Mouse (Mus musculus) hindbrain, embryonic 14.5 days (tissue): ENCODE data around the gene Espnl. TPM values are rescaled to one million over a fixed set of nuclear protein-coding genes. Genes with fewer than 3 reads are reported as not detected.

Source experiments
- ATAC-seq: fragments of 200-750 bp; cut with Nextera tagmentation; 2 replicates; pipeline ENCODE4 v1.8.0; 2017; ENCODE audit warnings: moderate number of reproducible peaks, mild to moderate bottlenecking, moderate TSS enrichment, moderate library complexity; ENCODE audit not compliant: low FRiP score
- DNase-seq: peaks from one replicate; pipeline ENCODE4 v3.0.0-alpha.2; 2015; ENCODE audit warnings: low spot score
- H3K27ac ChIP-seq: fragments of 300-500 bp; sonication (generic); 2 replicates; pipeline ENCODE4 v1.5.1; 2014; ENCODE audit warnings: mild to moderate bottlenecking, moderate library complexity
- H3K27me3 ChIP-seq: fragments of 300-500 bp; sonication (generic); 2 replicates; pipeline ENCODE4 v1.6.1; 2014; ENCODE audit warnings: mild to moderate bottlenecking, low read length, mixed read lengths; ENCODE audit not compliant: control insufficient read depth, insufficient read depth
- H3K36me3 ChIP-seq: fragments of 300-500 bp; sonication (generic); replicated peaks from 2 replicates; pipeline ENCODE4 v1.6.1; 2014; ENCODE audit not compliant: control insufficient read depth, insufficient read depth
- H3K4me1 ChIP-seq: fragments of 300-500 bp; sonication (generic); replicated peaks from 2 replicates; pipeline ENCODE4 v1.6.1; 2014; ENCODE audit warnings: antibody characterized with exemption, low read length, mixed read lengths; ENCODE audit not compliant: control insufficient read depth, insufficient read depth
- H3K4me2 ChIP-seq: fragments of 300-500 bp; sonication (generic); replicated peaks from 2 replicates; pipeline ENCODE4 v1.6.1; 2014; ENCODE audit warnings: mild to moderate bottlenecking, moderate library complexity
- H3K4me3 ChIP-seq: fragments of 300-500 bp; sonication (generic); replicated peaks from 2 replicates; pipeline ENCODE4 v1.5.1; 2014; ENCODE audit warnings: mild to moderate bottlenecking, low read length
- H3K9ac ChIP-seq: fragments of 300-500 bp; sonication (generic); 2 replicates; pipeline ENCODE4 v1.6.1; 2014
- H3K9me3 ChIP-seq: fragments of 300-500 bp; sonication (generic); 2 replicates; pipeline ENCODE4 v1.6.1; 2016; ENCODE audit warnings: low read length; ENCODE audit not compliant: control insufficient read depth
- WGBS: fragments of 180-500 bp; shearing (Covaris S2); extraction: QIAGEN DNeasy Blood & Tissue Kit; methylation state at CpG from one replicate; pipeline ENCODE4 v1.1.7; 2014; 5-methylcytosine and 5-hydroxymethylcytosine counted together
- polyA plus RNA-seq: library from polyadenylated mRNA; unstranded; fragments of >200 nt; fragmentation: Nextera tagmentation; extraction: Ambion mirVana; gene quantifications from 2 replicates; pipeline ENCODE4 v1.2.1, GENCODE M21; 2014

The Espnl gene
- polyA plus RNA-seq, 1 experiment from 2014 or later = 0.17 TPM

DNA sequence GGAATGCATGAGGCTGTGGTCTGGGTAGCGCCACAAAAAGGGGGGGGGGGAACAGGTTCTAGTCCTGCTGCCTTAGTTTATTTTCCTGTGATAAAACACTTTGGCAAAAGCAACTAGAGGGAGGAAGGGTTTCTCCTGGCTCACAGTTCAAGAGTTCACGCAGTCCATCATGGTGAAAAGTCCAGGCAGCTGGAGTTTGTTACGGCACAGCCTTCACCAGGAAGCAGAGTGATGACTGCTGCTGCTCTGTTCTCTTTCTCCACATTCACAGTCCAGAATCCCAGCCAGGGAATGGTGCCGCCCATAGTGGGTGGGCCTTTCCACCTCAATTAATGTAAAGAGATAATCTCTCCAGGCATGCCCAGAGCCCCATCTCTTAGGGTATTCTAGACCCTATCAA lies 9.6 kb upstream of the Espnl start:
- Histone ChIP-seq H3K27me3 (no peaks in the 10 kb centered on the region), H3K9ac (no peak overlapping the region), H3K36me3 (peaks cover 35% of the 10 kb centered on the region), H3K4me1 (0 out of 2 replicates have a peak, but pooled peaks cover 3% of the 10 kb centered on the region), H3K27ac (no peak overlapping the region), H3K9me3 (no peaks in the 10 kb centered on the region), H3K4me2 (no peak overlapping the region), H3K4me3 (no peak overlapping the region)
- ATAC-seq (no peak), DNase-seq (no peak)
- 95% methylated on average over 4 of the region's 4 CpGs for WGBS

GRCm38 (mm10) chr1:91313251-91313650 lies 8.6 kb upstream of the Espnl start:
- no peak for ATAC-seq
- H3K27ac ChIP-seq = no peak overlapping the region
- no peak overlapping the region for H3K9ac ChIP-seq
- H3K9me3 ChIP-seq = no peaks in the 10 kb centered on the region
- no peak overlapping the region for H3K4me3 ChIP-seq
- H3K27me3 ChIP-seq = no peaks in the 10 kb centered on the region
- H3K36me3 ChIP-seq = peaks cover 26% of the 10 kb centered on the region
- no peak overlapping the region for H3K4me2 ChIP-seq
- DNase-seq = no peak
- 48% methylated on average over 5 of the region's 5 CpGs for WGBS
- H3K4me1 ChIP-seq = 0 out of 2 replicates have a peak, but pooled peaks cover 3% of the 10 kb centered on the region

DNA sequence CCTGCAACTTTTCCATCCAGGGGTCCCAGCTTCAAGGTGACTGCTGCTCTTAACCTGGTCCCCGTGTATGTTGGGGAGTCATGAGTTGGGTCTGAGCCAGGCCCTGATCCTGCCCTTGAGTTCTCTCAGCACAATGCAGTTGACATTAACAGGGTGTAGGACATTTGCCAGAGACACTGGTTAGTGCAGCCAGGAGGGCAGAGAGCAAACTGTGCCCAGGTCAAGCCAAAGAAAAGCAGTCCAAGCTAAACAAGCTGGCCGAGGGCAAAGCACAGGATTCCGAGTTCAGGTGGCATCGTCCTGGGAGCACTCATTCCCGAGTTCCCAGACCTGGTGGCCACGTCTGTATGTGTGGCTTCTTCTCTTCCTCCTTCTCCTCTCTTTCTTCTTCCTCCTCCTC lies 4.2 kb upstream of the Espnl start:
- Histone ChIP-seq H3K9ac (no peak overlapping the region), H3K27ac (no peak overlapping the region), H3K4me2 (no peak overlapping the region), H3K4me1 (0 out of 2 replicates have a peak, but pooled peaks cover 3% of the 10 kb centered on the region), H3K27me3 (no peaks in the 10 kb centered on the region), H3K36me3 (no peaks in the 10 kb centered on the region; the same call in 1 of the 2 replicates), H3K4me3 (no peak overlapping the region), H3K9me3 (no peaks in the 10 kb centered on the region)
- WGBS = 91% methylated on average over 6 of the region's 6 CpGs
- DNase-seq (no peak), ATAC-seq (no peak)

DNA sequence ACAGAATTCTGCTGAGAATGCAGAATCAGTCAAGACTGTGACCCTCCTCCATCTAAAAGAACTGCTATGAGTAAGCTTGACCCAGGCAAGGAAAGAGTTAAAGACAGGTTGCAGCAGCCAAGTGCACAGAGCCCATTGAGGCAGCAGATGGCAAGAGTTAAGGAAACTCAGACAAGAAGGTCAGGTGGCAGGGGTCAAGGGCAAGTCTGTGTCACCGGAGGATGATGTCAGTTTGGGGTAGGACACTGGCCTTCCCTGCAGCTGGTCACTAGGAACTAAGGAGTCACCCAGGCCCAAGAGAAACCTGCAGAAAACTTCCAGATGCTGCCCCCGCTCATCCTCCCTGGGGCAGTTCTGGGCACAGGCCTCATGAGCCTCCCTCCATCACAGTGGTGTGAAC lies 2.8 kb downstream of the Espnl start:
- Histone ChIP-seq H3K27ac (no peak overlapping the region), H3K27me3 (no peaks in the 10 kb centered on the region), H3K4me1 (no peaks in the 10 kb centered on the region), H3K9me3 (no peaks in the 10 kb centered on the region), H3K4me3 (no peak overlapping the region), H3K9ac (no peak overlapping the region), H3K4me2 (no peak overlapping the region), H3K36me3 (no peaks in the 10 kb centered on the region)
- WGBS = 63% methylated on average over 2 of the region's 2 CpGs
- ATAC-seq = no peak
- no peak for DNase-seq

GRCm38 (mm10) chr1:91325488-91326042 lies 3.7 kb downstream of the Espnl start:
- no peak overlapping the region for H3K9ac ChIP-seq
- H3K4me3 ChIP-seq = no peak overlapping the region
- H3K9me3 ChIP-seq = no peaks in the 10 kb centered on the region
- DNase-seq = no peak
- no peaks in the 10 kb centered on the region for H3K27me3 ChIP-seq
- ATAC-seq = no peak
- no peaks in the 10 kb centered on the region for H3K36me3 ChIP-seq
- WGBS = 76% methylated on average over 4 of the region's 4 CpGs
- H3K4me2 ChIP-seq = no peak overlapping the region
- H3K4me1 ChIP-seq = no peaks in the 10 kb centered on the region
- H3K27ac ChIP-seq = no peak overlapping the region

DNA sequence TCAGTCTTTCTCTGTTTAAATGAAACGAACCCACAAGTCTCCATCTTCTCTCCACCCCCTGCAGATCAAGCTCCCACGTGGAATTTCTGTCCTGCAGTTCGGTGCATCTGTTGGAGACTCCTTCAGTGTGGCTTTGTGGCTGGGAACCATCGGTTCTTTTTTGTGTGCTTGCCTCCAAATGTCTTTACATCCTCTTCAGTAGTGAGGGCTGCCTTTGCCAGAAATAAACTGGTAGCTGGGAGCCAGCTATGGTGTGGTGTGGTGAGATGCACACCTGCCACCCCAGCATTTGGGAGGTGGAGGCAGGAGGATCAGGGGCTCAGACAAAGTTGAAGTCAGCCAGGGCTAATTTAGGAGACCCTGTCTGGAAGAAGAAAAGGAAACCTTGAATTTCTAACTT lies 10.2 kb downstream of the Espnl start:
- Histone ChIP-seq H3K4me1 (no peaks in the 10 kb centered on the region), H3K9me3 (no peaks in the 10 kb centered on the region), H3K9ac (no peak overlapping the region), H3K36me3 (no peaks in the 10 kb centered on the region), H3K4me2 (no peak overlapping the region), H3K27ac (no peak overlapping the region), H3K27me3 (no peaks in the 10 kb centered on the region), H3K4me3 (no peak overlapping the region)
- no peak for ATAC-seq
- WGBS = 58% methylated on average over 4 of the region's 4 CpGs
- DNase-seq = no peak

GRCm38 (mm10) chr1:91333582-91333981 lies 11.7 kb downstream of the Espnl start:
- Histone ChIP-seq H3K9ac (no peak overlapping the region), H3K27me3 (no peaks in the 10 kb centered on the region), H3K4me3 (no peak overlapping the region), H3K4me1 (no peaks in the 10 kb centered on the region), H3K9me3 (no peaks in the 10 kb centered on the region), H3K4me2 (no peak overlapping the region), H3K36me3 (no peaks in the 10 kb centered on the region), H3K27ac (no peak overlapping the region)
- ATAC-seq (no peak), DNase-seq (no peak)

DNA sequence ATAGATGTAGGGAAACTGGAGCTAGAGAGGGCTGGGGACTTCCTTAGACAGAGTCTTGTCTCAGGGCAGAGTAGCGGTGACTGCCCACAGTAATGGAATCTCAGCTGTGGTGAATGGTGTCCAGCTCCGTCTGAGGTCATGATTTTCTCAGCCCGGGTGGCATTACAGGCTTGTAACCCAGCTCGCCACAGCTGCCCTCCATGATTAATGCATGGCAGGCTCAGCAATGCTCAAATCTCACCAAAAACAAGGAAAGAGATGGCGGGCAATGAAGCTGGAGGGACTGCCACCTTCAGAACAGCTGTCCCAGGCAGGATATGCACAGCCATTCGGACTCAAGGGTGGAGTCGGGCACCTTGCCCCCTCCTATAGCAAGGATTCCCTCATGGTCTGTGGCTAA lies 15.5 kb downstream of the Espnl start:
- DNase-seq (no peak), ATAC-seq (no peak)
- H3K9ac ChIP-seq = no peak overlapping the region
- no peak overlapping the region for H3K27ac ChIP-seq
- no peaks in the 10 kb centered on the region for H3K36me3 ChIP-seq
- no peaks in the 10 kb centered on the region for H3K4me1 ChIP-seq
- WGBS = 94% methylated on average over 7 of the region's 7 CpGs
- H3K9me3 ChIP-seq = no peaks in the 10 kb centered on the region
- H3K4me3 ChIP-seq = no peak overlapping the region
- H3K4me2 ChIP-seq = no peak overlapping the region
- H3K27me3 ChIP-seq = no peaks in the 10 kb centered on the region

DNA sequence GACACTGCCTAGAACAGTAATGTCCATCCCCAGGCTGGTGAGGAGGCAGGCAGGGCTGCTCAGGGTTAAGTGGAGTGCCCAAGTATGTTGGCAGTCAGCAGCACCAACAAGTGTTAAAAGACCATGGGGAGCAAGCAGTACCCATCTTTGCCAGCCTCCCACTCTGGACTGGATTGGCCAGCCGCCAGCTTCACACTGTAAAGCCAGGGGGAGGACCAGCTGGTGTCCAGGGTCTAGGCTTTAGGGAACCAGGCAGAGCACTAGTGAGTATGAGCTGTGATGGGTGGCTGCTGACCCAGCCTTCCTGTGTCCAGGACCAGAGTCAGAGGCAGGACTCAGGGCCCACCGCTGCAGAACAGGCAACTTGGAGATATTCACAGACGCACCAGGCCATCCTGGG lies 22.1 kb downstream of the Espnl start:
- DNase-seq (no peak), ATAC-seq (no peak)
- H3K4me1 ChIP-seq = 0 out of 2 replicates have a peak, but pooled peaks cover 12% of the 10 kb centered on the region
- H3K27me3 ChIP-seq = peaks cover 40% of the 10 kb centered on the region
- H3K27ac ChIP-seq = no peak overlapping the region
- no peak overlapping the region for H3K4me3 ChIP-seq
- WGBS = 78% methylated on average over 3 of the region's 3 CpGs
- H3K36me3 ChIP-seq = no peaks in the 10 kb centered on the region
- H3K9ac ChIP-seq = no peak overlapping the region
- H3K9me3 ChIP-seq = no peaks in the 10 kb centered on the region
- no peak overlapping the region for H3K4me2 ChIP-seq
